Mouse (Mus musculus): ENCODE measurements at regions not wholly inside any gene's neighbourhood (a gene's known extent, or its start where the extent isn't known, plus 50 kb on each side); places are given as distances from the start of the nearest gene placed in this dataset.

GRCm38 (mm10) chr10:99456180-99456579 is 193.1 kb downstream of the Dusp6 start:
- H3K36me3 ChIP-seq: no peaks in the 10 kb centered on the region
- ATAC-seq: no peak
- no peak overlapping the region for H3K9ac ChIP-seq (replicated peaks)
- no peak overlapping the region for H3K4me3 ChIP-seq (replicated peaks)
- WGBS: 84% methylated on average over 5 of the region's 5 CpGs
- no peak overlapping the region for H3K27ac ChIP-seq
- peaks cover 14% of the 10 kb centered on the region for H3K4me1 ChIP-seq (replicated peaks)
- no peaks in the 10 kb centered on the region; the same call in 1 of the 2 replicates for H3K27me3 ChIP-seq
- no peaks in the 10 kb centered on the region for H3K9me3 ChIP-seq
- H3K4me2 ChIP-seq (replicated peaks): no peak overlapping the region

- H3K4me1 ChIP-seq (replicated peaks): peaks cover 12% of the 10 kb centered on the region
- 78% methylated on average over 3 of the region's 3 CpGs for whole genome bisulfite sequencing
- H3K4me3 ChIP-seq (replicated peaks): no peak overlapping the region
- H3K27me3 ChIP-seq: no peaks in the 10 kb centered on the region; the same call in 1 of the 2 replicates
- no peaks in the 10 kb centered on the region for H3K36me3 ChIP-seq
- H3K9ac ChIP-seq (replicated peaks): no peak overlapping the region
- no peak overlapping the region for H3K4me2 ChIP-seq (replicated peaks)
- no peak for ATAC-seq
- H3K27ac ChIP-seq: no peak overlapping the region
- no peaks in the 10 kb centered on the region for H3K9me3 ChIP-seq
These were observed 195.0 kb downstream of the Dusp6 start for GRCm38 (mm10) chr10:99458047-99458446.

GRCm38 (mm10) chr10:99459171-99459660 is 196.2 kb downstream of the Dusp6 start:
- WGBS: 84% methylated on average over 9 of the region's 9 CpGs

GRCm38 (mm10) chr10:99459823-99460361 is 196.9 kb downstream of the Dusp6 start:
- no peak for ATAC-seq
- no peak overlapping the region for H3K4me3 ChIP-seq (replicated peaks)

More at GRCm38 (mm10) chr10:99459171-99459660, 196.2 kb downstream of the Dusp6 start:
- Histone ChIP-seq H3K4me3 (replicated peaks) (no peak overlapping the region), H3K4me2 (replicated peaks) (no peak overlapping the region), H3K4me1 (replicated peaks) (peaks cover 12% of the 10 kb centered on the region), H3K27ac (no peak overlapping the region), H3K9ac (replicated peaks) (no peak overlapping the region), H3K9me3 (no peaks in the 10 kb centered on the region), H3K27me3 (no peaks in the 10 kb centered on the region; the same call in 1 of the 2 replicates), H3K36me3 (no peaks in the 10 kb centered on the region)
- ATAC-seq: no peak

GRCm38 (mm10) chr10:99460847-99461445 is 197.9 kb downstream of the Dusp6 start:
- no peak overlapping the region for H3K27ac ChIP-seq

More at GRCm38 (mm10) chr10:99459823-99460361, 196.9 kb downstream of the Dusp6 start:
- no peak overlapping the region for H3K9ac ChIP-seq (replicated peaks)
- no peak overlapping the region for H3K4me2 ChIP-seq (replicated peaks)
- peaks cover 12% of the 10 kb centered on the region for H3K4me1 ChIP-seq (replicated peaks)
- H3K9me3 ChIP-seq: no peaks in the 10 kb centered on the region
- WGBS: 48% methylated on average over 10 of the region's 10 CpGs
- no peaks in the 10 kb centered on the region; the same call in 1 of the 2 replicates for H3K27me3 ChIP-seq
- no peak overlapping the region for H3K27ac ChIP-seq
- H3K36me3 ChIP-seq: no peaks in the 10 kb centered on the region

GRCm38 (mm10) chr10:99461446-99461966 is 198.5 kb downstream of the Dusp6 start:
- peak overlapping the region; percentile 39 for H3K4me3 ChIP-seq (replicated peaks)
- peaks cover 12% of the 10 kb centered on the region for H3K4me1 ChIP-seq (replicated peaks)
- H3K9ac ChIP-seq (replicated peaks): peak overlapping the region; percentile 45
- WGBS: 3% methylated on average over 13 of the region's 13 CpGs
- no peaks in the 10 kb centered on the region for H3K27me3 ChIP-seq
- ATAC-seq: peak; percentile 53; the same call in 1 of the 2 replicates
- H3K4me2 ChIP-seq (replicated peaks): peak overlapping the region; percentile 66
- H3K9me3 ChIP-seq: no peaks in the 10 kb centered on the region
- H3K27ac ChIP-seq: no peak overlapping the region
- H3K36me3 ChIP-seq: no peaks in the 10 kb centered on the region

More at GRCm38 (mm10) chr10:99460847-99461445, 197.9 kb downstream of the Dusp6 start:
- no peaks in the 10 kb centered on the region for H3K9me3 ChIP-seq
- peak; percentile 65 for ATAC-seq
- 1% methylated on average over 17 of the region's 17 CpGs for WGBS
- no peaks in the 10 kb centered on the region for H3K27me3 ChIP-seq
- H3K4me3 ChIP-seq (replicated peaks): peak overlapping the region; percentile 39
- H3K4me1 ChIP-seq (replicated peaks): peaks cover 12% of the 10 kb centered on the region
- peak overlapping the region; percentile 66 for H3K4me2 ChIP-seq (replicated peaks)
- no peaks in the 10 kb centered on the region for H3K36me3 ChIP-seq
- peak overlapping the region; percentile 45 for H3K9ac ChIP-seq (replicated peaks)

- WGBS: 92% methylated on average over 1 of the region's 1 CpGs
- no peak overlapping the region for H3K4me2 ChIP-seq (replicated peaks)
- no peak for ATAC-seq
- H3K9ac ChIP-seq (replicated peaks): no peak overlapping the region
- no peaks in the 10 kb centered on the region for H3K27me3 ChIP-seq
- no peak overlapping the region for H3K27ac ChIP-seq
- no peak overlapping the region for H3K4me3 ChIP-seq (replicated peaks)
- peaks cover 1% of the 10 kb centered on the region; the same call in 1 of the 2 replicates for H3K4me1 ChIP-seq (replicated peaks)
- no peaks in the 10 kb centered on the region for H3K36me3 ChIP-seq
- H3K9me3 ChIP-seq: no peaks in the 10 kb centered on the region
These were observed 203.7 kb downstream of the Dusp6 start for GRCm38 (mm10) chr10:99466695-99467094.

- Histone ChIP-seq H3K27ac (no peak overlapping the region), H3K27me3 (no peaks in the 10 kb centered on the region), H3K9me3 (no peaks in the 10 kb centered on the region), H3K4me3 (replicated peaks) (no peak overlapping the region), H3K4me1 (replicated peaks) (peaks cover 7% of the 10 kb centered on the region), H3K4me2 (replicated peaks) (no peak overlapping the region), H3K9ac (replicated peaks) (no peak overlapping the region), H3K36me3 (no peaks in the 10 kb centered on the region)
- 72% methylated on average over 9 of the region's 9 CpGs for WGBS
- no peak for ATAC-seq
These were observed 204.3 kb downstream of the Dusp6 start for GRCm38 (mm10) chr10:99467319-99467842.

GRCm38 (mm10) chr10:99468971-99469370 is 205.9 kb downstream of the Dusp6 start:
- ATAC-seq: no peak
- WGBS: 12% methylated on average over 3 of the region's 3 CpGs
- Histone ChIP-seq H3K4me3 (replicated peaks) (no peak overlapping the region), H3K4me1 (replicated peaks) (peaks cover 9% of the 10 kb centered on the region), H3K9ac (replicated peaks) (no peak overlapping the region), H3K36me3 (no peaks in the 10 kb centered on the region), H3K9me3 (no peaks in the 10 kb centered on the region), H3K27me3 (no peaks in the 10 kb centered on the region), H3K4me2 (replicated peaks) (no peak overlapping the region), H3K27ac (no peak overlapping the region)

GRCm38 (mm10) chr10:99471832-99472497 is 208.9 kb downstream of the Dusp6 start:
- ATAC-seq: no peak
- Histone ChIP-seq H3K4me1 (replicated peaks) (peaks cover 9% of the 10 kb centered on the region), H3K27me3 (no peaks in the 10 kb centered on the region), H3K4me2 (replicated peaks) (no peak overlapping the region), H3K36me3 (no peaks in the 10 kb centered on the region), H3K9me3 (no peaks in the 10 kb centered on the region), H3K4me3 (replicated peaks) (no peak overlapping the region), H3K9ac (replicated peaks) (no peak overlapping the region), H3K27ac (0 out of 2 replicates have a peak overlapping the region, but pooled peaks have one; percentile 30)
- WGBS: 49% methylated on average over 8 of the region's 8 CpGs

GRCm38 (mm10) chr10:99472806-99473205 is 209.8 kb downstream of the Dusp6 start:
- 30% methylated on average over 4 of the region's 4 CpGs for WGBS
- ATAC-seq: no peak

GRCm38 (mm10) chr10:99473758-99474157 is 210.7 kb downstream of the Dusp6 start:
- H3K27ac ChIP-seq: no peak overlapping the region
- H3K36me3 ChIP-seq: no peaks in the 10 kb centered on the region
- no peak overlapping the region for H3K9ac ChIP-seq (replicated peaks)
- 92% methylated on average over 9 of the region's 9 CpGs for WGBS
- ATAC-seq: no peak
- peaks cover 9% of the 10 kb centered on the region for H3K4me1 ChIP-seq (replicated peaks)
- H3K9me3 ChIP-seq: no peaks in the 10 kb centered on the region
- H3K27me3 ChIP-seq: no peaks in the 10 kb centered on the region
- no peak overlapping the region for H3K4me3 ChIP-seq (replicated peaks)
- H3K4me2 ChIP-seq (replicated peaks): no peak overlapping the region

More at GRCm38 (mm10) chr10:99472806-99473205, 209.8 kb downstream of the Dusp6 start:
- Histone ChIP-seq H3K9ac (replicated peaks) (no peak overlapping the region), H3K36me3 (no peaks in the 10 kb centered on the region), H3K4me3 (replicated peaks) (no peak overlapping the region), H3K4me1 (replicated peaks) (peaks cover 9% of the 10 kb centered on the region), H3K27me3 (no peaks in the 10 kb centered on the region), H3K27ac (no peak overlapping the region), H3K9me3 (no peaks in the 10 kb centered on the region), H3K4me2 (replicated peaks) (no peak overlapping the region)
